Mouse (Mus musculus) layer of hippocampus, postnatal 14 days (tissue): Measurements from ENCODE around the gene Cnn2. TPM values are rescaled to one million over a fixed set of nuclear protein-coding genes. Genes with fewer than 3 reads are reported as not detected.
"Not testable (repeated sequence)": the region's sequence is repeated elsewhere in the genome, so short reads cannot be mapped to it uniquely, and the experiment has no call there.

Experiments
- DNase-seq, 2 experiments: peaks; one replicate each; pipeline ENCODE4 v3.0.0; 2021 to 2022; ENCODE audit warnings: low spot score in 2 of 2, mixed read lengths in 1 of 2
- long read RNA-seq, 2 experiments: library from polyadenylated mRNA; stranded (forward); transcript quantifications; one replicate each; pipeline ENCODE4 v2.0.0; 2021
- total RNA-seq, 2 experiments: library from RNA; stranded (reverse); gene quantifications; 2 replicates each; pipeline ENCODE4 v1.2.3; 2021

Gene Cnn2
- total RNA-seq, result 1 to 10 TPM; 7.5 to 9.3 TPM
- long read RNA-seq, experiment 1, transcript Cnn2-201 (7 exons, 2,460 nt), result major isoform, 16 of 18 reads
- long read RNA-seq, experiment 1, partial matches to known transcripts, result 0 of 18 reads
- long read RNA-seq, experiment 1, other reads (novel, unspliced or antisense), result 2 of 18 reads
- long read RNA-seq, experiment 2, transcript Cnn2-201 (7 exons, 2,460 nt), result major isoform, 14 of 18 reads
- long read RNA-seq, experiment 2, partial matches to known transcripts, result 3 of 18 reads
- long read RNA-seq, experiment 2, other reads (novel, unspliced or antisense), result 1 of 18 reads

DNA sequence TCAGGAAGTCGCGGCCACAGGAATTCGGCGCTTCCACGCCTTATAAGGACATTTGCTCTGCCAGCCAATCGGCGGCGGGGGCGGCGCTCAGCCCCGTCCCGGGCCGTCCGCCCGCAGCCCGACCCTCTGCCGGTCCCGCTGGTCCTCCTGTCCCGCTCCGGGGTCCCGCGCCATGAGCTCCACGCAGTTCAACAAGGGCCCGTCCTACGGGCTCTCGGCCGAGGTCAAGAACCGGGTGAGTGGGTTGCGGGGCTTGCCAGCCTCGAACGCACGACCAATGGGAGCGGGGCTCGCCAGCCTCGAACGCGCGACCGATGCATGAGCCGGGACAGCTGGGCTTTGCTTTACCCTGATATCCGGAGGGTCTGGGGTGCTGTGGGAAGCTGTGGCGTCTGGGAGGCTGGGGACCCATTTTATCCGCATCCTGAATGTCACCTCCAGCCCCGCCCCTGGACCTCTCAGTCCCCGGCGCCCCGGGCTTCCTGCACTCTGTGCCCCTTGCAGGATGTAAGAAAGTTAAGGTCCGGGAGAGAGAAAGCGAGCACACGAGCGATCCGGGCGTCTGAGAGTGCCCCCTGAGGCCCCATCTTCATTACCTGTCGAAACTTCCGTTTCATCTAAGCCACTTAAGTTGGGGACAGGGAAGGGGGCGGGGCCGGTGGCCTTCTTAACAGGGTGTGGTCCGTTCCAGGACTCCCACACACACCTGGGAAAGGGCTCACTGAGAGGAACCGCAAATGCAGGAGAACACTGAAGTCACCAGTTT is at the start of gene Cnn2:
TSS of gene Cnn2 (plus strand) at position 79 of the 766 bp plus-strand sequence.
- DNase-seq, result no peak

GRCm38 (mm10) chr10:79940749-79941148 is 47.6 kb upstream of the Cnn2 start:
- DNase-seq, result no peak

DNA sequence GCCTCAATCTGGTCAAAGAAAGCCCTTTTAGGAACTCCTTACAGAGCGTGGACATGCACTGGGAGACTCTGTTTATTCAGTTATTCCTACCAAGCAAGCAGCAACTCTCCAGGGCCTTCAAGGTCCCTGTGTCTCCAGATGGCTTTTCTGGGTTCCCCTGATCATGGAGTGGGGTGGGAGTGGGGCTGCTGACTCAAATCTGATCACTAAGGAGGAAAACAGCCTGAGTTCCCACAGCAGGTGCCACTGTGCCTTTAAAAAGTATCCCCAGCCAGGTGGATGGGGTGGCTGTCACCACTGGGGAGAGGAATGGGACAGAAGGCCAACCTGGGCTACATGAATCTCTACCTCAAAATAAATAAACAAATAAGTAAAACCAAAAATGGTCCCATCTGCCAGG is 45.4 kb upstream of the Cnn2 start:
- no peak for DNase-seq

DNA sequence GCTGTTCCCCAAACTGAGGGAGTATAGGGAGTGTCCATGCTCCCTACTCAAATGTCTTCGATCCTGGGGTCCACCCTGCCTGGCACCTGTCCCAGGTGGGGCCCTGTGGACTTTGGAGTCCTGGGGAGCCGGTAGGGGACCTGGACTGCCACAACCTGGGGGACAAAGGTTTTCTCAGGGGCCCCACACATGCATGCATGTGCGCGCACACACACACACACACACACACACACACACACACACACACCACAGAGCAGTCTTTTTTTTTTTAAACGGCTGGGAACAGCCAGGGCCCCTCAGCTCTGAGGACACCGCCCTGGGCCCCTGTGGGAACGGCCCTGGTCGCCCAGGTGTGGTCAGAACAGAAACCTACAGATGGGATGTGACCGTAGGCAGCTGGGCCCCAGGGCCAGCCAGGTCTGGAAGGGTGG is 44.9 kb upstream of the Cnn2 start:
- DNase-seq, result no peak

DNA sequence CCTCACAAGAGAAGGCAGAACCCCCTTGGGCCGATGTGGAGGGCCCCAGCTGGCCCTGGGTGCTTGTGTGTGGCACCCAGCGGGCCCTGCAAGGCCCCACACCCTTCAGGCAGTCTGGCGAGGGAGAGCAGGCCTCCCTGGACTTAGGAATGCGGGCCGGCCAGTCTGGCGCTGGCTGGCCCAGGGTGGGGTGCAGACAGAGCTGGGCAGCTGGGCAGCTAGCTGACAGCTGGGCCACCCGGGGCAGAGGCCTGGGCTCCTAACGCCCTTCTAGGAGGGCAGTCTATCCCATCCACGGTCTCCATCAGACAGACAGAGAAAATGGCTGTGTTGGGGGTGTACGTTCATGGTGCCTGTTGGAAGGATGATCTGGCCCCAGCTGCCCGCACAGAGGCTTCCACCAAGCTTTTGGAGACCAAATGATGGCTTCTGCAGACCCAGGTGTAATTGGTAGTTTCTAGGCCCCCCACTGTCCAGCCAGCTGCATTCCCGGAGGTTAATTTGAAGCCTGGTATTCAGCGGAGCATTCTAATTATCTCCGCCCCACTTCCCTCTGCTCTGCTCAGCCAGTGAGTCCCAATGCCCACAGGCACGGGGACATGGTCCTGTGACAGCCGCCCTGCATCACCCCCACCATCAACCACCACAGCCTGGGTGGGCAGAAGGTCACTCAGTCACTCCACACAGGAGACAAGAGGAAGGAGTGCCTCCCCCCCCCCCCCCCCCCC is 42.7 kb upstream of the Cnn2 start:
- DNase-seq, result no peak

DNA sequence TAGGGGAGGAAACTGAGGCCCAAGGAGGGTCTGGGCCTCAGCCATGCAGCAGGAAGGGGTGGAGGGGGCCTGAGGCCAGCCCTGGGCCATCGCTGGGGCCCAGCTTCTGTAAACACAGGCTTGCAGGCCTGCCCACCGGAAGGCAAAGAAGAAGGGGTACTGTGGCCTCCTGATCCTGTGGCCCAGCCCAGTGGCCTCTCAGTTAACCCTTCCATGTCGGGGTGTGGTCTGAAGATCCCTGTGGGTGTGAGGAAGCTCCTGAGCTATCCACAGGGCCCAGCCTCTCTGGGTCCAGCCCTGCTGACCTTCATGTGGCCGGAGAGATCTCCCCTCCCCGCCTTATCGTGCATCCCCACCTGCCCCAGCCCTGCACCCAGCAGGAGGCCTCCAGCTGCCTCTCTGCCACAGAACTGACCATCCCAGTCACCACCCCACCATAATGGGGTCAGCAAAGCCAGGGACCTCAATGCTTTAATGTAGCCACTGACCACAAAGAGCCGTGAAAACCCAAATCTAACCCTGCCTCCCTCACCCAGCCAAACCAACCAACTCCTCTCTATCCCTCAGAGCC is 41.5 kb upstream of the Cnn2 start:
- DNase-seq, result no peak

GRCm38 (mm10) chr10:79947502-79947901 is 40.9 kb upstream of the Cnn2 start:
- DNase-seq, result no peak

DNA sequence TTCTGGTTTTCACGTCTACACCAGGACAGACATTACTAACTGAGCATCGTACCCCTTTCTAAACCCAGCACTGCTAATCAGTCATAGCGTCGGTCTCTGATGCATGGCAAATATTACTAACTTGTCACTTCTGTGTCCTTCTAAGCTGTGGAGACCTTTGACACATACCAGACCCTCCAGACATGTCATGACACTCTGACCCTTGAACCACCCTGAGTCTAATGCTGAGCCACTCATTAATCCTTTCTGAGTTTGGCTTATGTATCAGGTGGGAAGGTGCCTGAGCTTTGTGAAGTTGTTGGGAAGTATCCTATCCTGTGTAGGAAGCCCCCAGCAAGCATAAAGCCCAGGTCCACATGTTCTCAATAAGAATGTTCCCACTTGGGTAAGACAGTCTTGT is 38.5 kb upstream of the Cnn2 start:
- DNase-seq, result no peak

- DNase-seq, result no peak
Measured at GRCm38 (mm10) chr10:79950661-79951060, 37.7 kb upstream of the Cnn2 start.

DNA sequence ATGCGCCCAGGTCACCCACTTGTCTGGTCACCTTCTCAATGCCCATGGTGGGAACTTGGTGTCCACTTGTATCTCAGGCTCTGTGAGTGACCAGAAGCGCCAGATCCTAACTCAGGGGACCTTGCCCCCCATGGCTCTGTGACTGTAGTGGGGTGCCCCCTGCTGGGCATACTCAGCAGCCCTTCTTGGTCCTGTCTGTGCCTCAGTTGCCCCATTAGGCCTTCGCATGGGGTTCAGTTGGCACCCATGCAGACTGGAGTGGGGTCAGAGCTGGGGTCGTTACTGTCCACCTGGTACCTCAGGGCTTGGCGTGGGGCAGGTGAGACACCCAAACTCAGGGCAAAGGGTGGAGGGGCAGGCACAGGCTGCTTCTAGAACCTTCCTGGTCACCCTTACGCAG is 34.4 kb upstream of the Cnn2 start:
- DNase-seq, result no peak

DNA sequence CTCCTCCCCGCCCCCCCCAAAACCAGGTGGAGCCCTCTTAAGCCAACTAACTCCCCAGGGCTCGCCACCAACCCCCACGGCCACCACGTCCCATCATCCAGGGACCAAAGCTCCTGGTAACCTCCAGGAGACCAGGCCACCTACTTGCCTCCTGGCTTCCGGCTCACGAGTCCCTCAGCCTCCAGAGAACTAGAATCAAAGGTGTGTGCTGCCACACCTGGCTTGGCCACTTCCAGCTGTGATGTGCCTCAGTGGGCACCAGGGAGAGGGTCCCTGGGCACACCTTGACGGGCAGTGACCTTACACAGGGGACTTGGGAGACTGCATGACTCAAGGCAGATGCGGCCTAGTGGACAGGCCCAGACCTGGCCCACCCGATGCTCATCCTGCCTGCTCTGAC is 32.7 kb upstream of the Cnn2 start:
- no peak for DNase-seq

DNA sequence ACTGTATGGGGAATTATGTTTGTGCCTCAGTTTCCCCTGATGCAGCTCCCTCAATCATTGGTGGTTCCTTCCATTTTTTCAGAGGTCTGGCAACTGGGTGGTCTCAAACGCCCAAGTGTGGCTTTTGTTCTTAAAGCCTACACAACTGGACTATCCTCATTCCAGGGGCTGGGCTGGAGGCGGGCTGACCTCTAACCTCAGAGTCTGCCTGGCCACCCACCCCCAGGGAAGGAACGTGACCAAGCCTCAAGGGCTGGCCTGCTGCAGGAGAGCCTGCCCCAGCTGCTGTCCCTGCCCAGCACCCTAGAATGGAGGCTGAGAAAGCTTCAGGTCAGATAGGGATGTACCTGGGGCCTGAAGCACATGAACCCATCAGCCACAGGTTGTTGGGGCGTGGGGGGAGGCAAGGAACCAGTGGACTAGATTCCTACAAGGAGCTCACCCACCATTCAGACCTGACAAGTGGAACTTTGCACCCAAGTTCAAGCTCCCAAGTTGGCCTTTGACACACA is 31.7 kb upstream of the Cnn2 start:
- DNase-seq, result no peak

- DNase-seq, result peak; percentile 71 to 73
Measured at GRCm38 (mm10) chr10:79958140-79958816, 30.1 kb upstream of the Cnn2 start.

DNA sequence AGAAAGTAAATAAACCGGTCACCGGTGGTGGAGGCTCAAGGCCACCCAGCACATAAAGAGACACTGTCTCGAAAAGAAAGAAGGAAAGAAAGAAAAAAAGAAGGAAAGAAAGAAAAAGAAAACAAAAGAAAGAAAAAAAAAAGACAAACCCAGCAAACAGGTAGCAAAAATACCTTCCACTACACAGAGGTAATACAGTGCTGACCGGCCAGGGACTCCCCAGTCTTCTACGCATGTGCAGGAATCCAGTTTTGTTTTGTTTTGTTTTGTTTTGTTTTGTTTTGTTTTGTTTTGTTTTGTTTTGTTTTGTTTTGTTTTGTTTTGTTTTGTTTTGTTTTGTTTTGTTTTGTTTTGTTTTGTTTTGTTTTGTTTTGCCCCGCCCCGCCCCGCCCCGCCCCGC is 29.0 kb upstream of the Cnn2 start:
- not testable (repeated sequence) for DNase-seq

DNA sequence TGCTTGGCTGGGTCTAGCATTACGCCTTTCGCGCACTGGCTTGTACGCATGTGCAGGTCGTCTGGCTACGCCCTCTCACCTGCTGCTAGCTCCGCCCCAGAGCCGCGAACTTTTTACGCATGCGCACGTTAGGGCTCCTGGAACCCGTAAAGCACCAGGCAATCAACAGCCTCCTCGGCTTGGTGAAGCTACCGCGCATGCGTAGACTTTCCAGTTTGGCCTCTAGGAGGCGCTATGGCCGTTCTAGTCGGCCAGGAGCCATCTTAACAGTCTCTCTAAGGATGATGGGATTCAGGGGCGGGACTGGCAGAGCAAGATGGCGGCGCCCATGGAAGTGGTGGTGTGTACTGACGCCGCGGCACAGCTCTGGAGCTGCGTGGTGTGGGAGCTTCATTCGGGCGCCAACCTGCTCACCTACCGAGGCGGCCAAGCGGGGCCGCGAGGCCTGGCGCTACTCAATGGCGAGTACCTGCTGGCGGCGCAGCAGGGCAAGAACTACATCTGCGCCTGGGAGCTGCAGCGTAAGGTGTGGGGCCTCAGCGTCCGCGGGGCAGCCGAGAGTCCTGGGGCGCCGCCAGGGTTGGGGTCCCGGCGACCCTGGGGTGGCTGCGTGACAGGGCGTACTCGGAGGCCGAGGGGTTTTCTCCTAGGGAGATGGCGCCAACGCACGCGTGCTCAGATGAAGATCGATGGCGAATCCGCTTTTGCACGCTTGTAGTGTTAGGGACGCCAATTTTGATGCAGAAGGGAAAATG is 28.4 kb upstream of the Cnn2 start, which contains the start of gene Wdr18:
TSS of gene Wdr18 (plus strand) at position 306 of the 755 bp plus-strand sequence.
- DNase-seq, result peak; percentile 100

DNA sequence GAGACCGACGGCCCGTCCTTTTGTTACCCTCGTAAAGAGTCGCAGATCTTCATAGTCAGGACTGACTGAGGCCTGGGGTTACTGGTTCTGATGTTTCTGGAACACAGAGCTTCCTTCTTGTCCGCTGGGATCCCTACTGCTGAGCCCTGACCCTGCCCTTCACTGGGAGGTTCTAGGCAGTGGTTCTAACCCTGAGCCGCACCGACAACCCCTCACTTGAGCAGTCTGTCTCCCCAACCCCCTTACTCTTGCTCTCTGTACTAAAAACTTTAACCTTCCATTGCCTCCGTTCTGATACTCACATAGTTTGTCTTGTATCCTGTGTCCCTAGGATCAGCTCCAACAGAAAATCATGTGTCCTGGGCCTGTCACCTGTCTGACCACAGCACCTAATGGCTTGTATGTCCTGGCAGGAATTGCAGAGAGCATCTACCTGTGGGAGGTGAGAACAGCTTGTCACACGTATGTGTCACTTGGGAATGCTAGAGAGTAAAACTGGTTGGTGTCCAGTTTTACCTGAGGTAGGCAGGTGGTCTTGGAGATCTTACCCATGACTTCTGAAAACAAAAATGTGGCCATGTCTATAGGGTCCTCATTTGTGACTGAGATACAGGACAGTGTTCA is 27.6 kb upstream of the Cnn2 start:
- DNase-seq, result no peak

DNA sequence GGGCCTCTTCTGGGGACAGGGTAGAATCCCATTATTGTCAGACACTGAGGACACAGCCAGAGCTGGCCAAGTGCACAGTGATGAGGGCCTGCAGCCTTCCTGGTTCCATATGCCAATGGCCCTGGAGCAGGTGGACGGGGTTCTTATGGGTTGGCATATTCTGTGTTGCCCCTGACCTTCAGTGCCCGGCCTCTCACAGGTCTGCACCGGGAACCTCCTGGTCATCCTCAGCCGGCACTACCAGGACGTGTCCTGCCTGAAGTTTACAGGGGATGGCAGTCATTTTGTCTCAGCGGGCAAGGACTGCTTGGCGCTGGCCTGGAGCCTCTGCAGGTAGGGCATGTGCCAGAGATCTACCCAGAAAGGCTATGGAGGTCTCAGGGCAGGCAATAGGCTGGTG is 23.7 kb upstream of the Cnn2 start:
- no peak for DNase-seq

DNA sequence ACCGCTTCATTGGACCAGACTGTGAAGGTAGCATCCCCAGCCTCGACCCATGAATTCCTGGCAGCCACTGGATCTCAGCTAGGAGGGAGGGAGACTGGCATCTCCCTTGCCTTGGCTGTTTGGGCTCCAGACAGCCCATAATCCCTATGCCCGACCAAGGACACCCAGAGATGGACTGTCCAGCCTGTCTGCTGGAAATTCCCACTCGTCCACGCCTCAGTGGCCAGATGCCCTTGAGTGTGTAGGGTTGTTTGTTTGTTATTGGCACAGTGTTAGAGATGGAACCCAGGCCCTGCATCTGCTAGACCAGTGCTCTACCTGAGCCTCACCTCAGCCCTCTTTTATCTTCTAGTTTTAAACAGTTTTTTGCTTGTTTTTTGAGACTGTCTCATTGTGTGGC is 23.1 kb upstream of the Cnn2 start:
- DNase-seq, result no peak

DNA sequence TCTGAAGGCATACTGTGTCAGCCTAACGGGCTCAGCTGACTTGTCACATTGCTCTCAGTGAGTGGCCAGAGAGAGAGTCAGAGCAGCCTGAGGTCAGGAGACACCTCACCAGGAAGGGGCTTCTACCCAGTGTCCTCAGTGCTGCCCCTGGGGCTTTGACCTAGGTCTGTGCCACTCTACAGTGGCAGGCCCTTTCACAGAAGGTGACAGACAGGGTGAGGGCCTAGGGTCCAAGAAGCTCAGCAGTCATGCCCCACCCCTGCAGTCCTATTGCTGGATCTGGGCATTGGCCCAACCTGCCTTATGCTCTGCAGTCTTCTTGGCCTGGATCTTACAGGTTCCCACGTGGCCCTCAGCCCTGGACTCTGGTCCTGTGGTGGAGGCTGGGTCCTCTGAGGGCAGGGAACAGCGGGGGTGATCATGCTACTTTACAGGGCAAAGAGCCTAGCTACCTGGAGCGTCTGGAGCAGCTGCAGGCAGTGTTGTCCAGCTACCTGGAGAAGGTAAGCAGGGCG is 21.4 kb upstream of the Cnn2 start:
- no peak for DNase-seq
